Mouse (Mus musculus) stomach, embryonic 15.5 days (tissue): ENCODE results near the gene Arpp19. TPM values are rescaled to one million over a fixed set of nuclear protein-coding genes. Genes with fewer than 3 reads are reported as not detected.

Source experiments
- ATAC-seq: fragments of 200-750 bp; cut with Nextera tagmentation; 2 replicates; pipeline ENCODE4 v1.8.0; 2017; ENCODE audit warnings: low read depth, moderate number of reproducible peaks, moderate TSS enrichment; ENCODE audit not compliant: insufficient read depth, low FRiP score
- H3K27ac ChIP-seq: fragments of 300-500 bp; sonication (generic); 2 replicates; pipeline ENCODE4 v1.5.1; 2015; ENCODE audit warnings: mild to moderate bottlenecking, inconsistent platforms
- H3K27me3 ChIP-seq: fragments of 300-500 bp; sonication (generic); replicated peaks from 2 replicates; pipeline ENCODE4 v1.6.1; 2015; ENCODE audit warnings: inconsistent platforms
- H3K36me3 ChIP-seq: fragments of 300-500 bp; sonication (generic); 2 replicates; pipeline ENCODE4 v1.6.1; 2015; ENCODE audit warnings: inconsistent platforms
- H3K4me1 ChIP-seq: fragments of 300-500 bp; sonication (generic); 2 replicates; pipeline ENCODE4 v1.6.1; 2015; ENCODE audit warnings: inconsistent platforms
- H3K4me2 ChIP-seq: fragments of 300-500 bp; sonication (generic); 2 replicates; pipeline ENCODE4 v1.6.1; 2015; ENCODE audit warnings: mild to moderate bottlenecking, inconsistent platforms
- H3K4me3 ChIP-seq: fragments of 300-500 bp; sonication (generic); replicated peaks from 2 replicates; pipeline ENCODE4 v1.5.1; 2015; ENCODE audit warnings: inconsistent platforms
- H3K9ac ChIP-seq: fragments of 300-500 bp; sonication (generic); 2 replicates; pipeline ENCODE4 v1.6.1; 2015; ENCODE audit warnings: inconsistent platforms
- H3K9me3 ChIP-seq: fragments of 300-500 bp; sonication (generic); 2 replicates; pipeline ENCODE4 v1.6.1; 2016; ENCODE audit warnings: inconsistent platforms
- WGBS: fragments of 180-500 bp; shearing (Covaris S2); methylation state at CpG from one replicate; pipeline ENCODE4 v1.1.7; 2015; 5-methylcytosine and 5-hydroxymethylcytosine counted together
- polyA plus RNA-seq: library from polyadenylated mRNA; unstranded; fragments of >200 nt; fragmentation: Nextera tagmentation; extraction: Ambion mirVana; gene quantifications from 2 replicates; pipeline ENCODE4 v1.2.1, GENCODE M21; 2015

Gene Arpp19
- polyA plus RNA-seq, 1 experiment from 2014 or later, result 306 TPM

- no peak; the same call in 1 of the 2 replicates for ATAC-seq
These were observed 34.3 kb downstream of the Arpp19 start for GRCm38 (mm10) chr9:75071706-75072192.

GRCm38 (mm10) chr9:75072361-75072760 lies 34.9 kb downstream of the Arpp19 start:
- 41% methylated on average over 3 of the region's 3 CpGs for WGBS
- Histone ChIP-seq H3K9me3 (no peaks in the 10 kb centered on the region), H3K9ac (no peak overlapping the region), H3K4me1 (0 out of 2 replicates have a peak, but pooled peaks cover 4% of the 10 kb centered on the region), H3K27ac (no peak overlapping the region; the same call in 1 of the 2 replicates), H3K36me3 (no peaks in the 10 kb centered on the region), H3K27me3 (no peaks in the 10 kb centered on the region), H3K4me3 (peak overlapping the region; percentile 79; the same call in 1 of the 2 replicates), H3K4me2 (peak overlapping the region; percentile 97)
- no peak for ATAC-seq

More at GRCm38 (mm10) chr9:75071706-75072192, 34.3 kb downstream of the Arpp19 start:
- WGBS, result 0% methylated on average over 29 of the region's 29 CpGs
- H3K27me3 ChIP-seq, result no peaks in the 10 kb centered on the region
- H3K27ac ChIP-seq, result peak overlapping the region; percentile 87
- no peaks in the 10 kb centered on the region for H3K36me3 ChIP-seq
- H3K4me2 ChIP-seq, result peak overlapping the region; percentile 97
- H3K9me3 ChIP-seq, result no peaks in the 10 kb centered on the region
- peak overlapping the region; percentile 67 for H3K9ac ChIP-seq
- peak overlapping the region; percentile 79 for H3K4me3 ChIP-seq
- H3K4me1 ChIP-seq, result 0 out of 2 replicates have a peak, but pooled peaks cover 4% of the 10 kb centered on the region

GRCm38 (mm10) chr9:75077191-75077590 lies 39.8 kb downstream of the Arpp19 start:
- H3K27ac ChIP-seq, result no peak overlapping the region
- H3K36me3 ChIP-seq, result no peaks in the 10 kb centered on the region
- no peaks in the 10 kb centered on the region for H3K9me3 ChIP-seq
- H3K27me3 ChIP-seq, result no peaks in the 10 kb centered on the region
- H3K4me2 ChIP-seq, result no peak overlapping the region
- no peak overlapping the region for H3K9ac ChIP-seq
- ATAC-seq, result no peak
- H3K4me1 ChIP-seq, result no peaks in the 10 kb centered on the region
- no peak overlapping the region for H3K4me3 ChIP-seq

GRCm38 (mm10) chr9:75085242-75085824 lies 47.9 kb downstream of the Arpp19 start:
- Histone ChIP-seq H3K27ac (no peak overlapping the region), H3K27me3 (no peaks in the 10 kb centered on the region), H3K36me3 (no peaks in the 10 kb centered on the region), H3K4me1 (no peaks in the 10 kb centered on the region), H3K4me2 (no peak overlapping the region), H3K9ac (no peak overlapping the region), H3K9me3 (no peaks in the 10 kb centered on the region), H3K4me3 (no peak overlapping the region)
- 58% methylated on average over 5 of the region's 5 CpGs for WGBS
- ATAC-seq, result no peak

GRCm38 (mm10) chr9:75087823-75088222 lies 50.4 kb downstream of the Arpp19 start:
- Histone ChIP-seq H3K4me1 (no peaks in the 10 kb centered on the region), H3K4me2 (no peak overlapping the region), H3K4me3 (no peak overlapping the region), H3K36me3 (no peaks in the 10 kb centered on the region), H3K9me3 (no peaks in the 10 kb centered on the region), H3K9ac (no peak overlapping the region), H3K27me3 (no peaks in the 10 kb centered on the region), H3K27ac (no peak overlapping the region)
- WGBS, result 56% methylated on average over 2 of the region's 2 CpGs
- ATAC-seq, result no peak

GRCm38 (mm10) chr9:75089285-75089684 lies 51.9 kb downstream of the Arpp19 start:
- WGBS, result 75% methylated on average over 3 of the region's 3 CpGs

GRCm38 (mm10) chr9:75092134-75092533 lies 54.7 kb downstream of the Arpp19 start:
- Histone ChIP-seq H3K27ac (no peak overlapping the region), H3K9me3 (no peaks in the 10 kb centered on the region), H3K4me2 (no peak overlapping the region), H3K9ac (no peak overlapping the region), H3K4me1 (no peaks in the 10 kb centered on the region), H3K27me3 (no peaks in the 10 kb centered on the region), H3K36me3 (no peaks in the 10 kb centered on the region), H3K4me3 (no peak overlapping the region)
- no peak for ATAC-seq
- 67% methylated on average over 1 of the region's 1 CpGs for WGBS

More at GRCm38 (mm10) chr9:75089285-75089684, 51.9 kb downstream of the Arpp19 start:
- Histone ChIP-seq H3K4me1 (no peaks in the 10 kb centered on the region), H3K4me3 (no peak overlapping the region), H3K9ac (no peak overlapping the region), H3K9me3 (no peaks in the 10 kb centered on the region), H3K36me3 (no peaks in the 10 kb centered on the region), H3K4me2 (no peak overlapping the region), H3K27ac (no peak overlapping the region), H3K27me3 (no peaks in the 10 kb centered on the region)
- no peak for ATAC-seq

- Histone ChIP-seq H3K4me1 (no peaks in the 10 kb centered on the region), H3K27ac (no peak overlapping the region), H3K4me2 (no peak overlapping the region), H3K36me3 (no peaks in the 10 kb centered on the region), H3K9ac (no peak overlapping the region), H3K27me3 (no peaks in the 10 kb centered on the region), H3K9me3 (no peaks in the 10 kb centered on the region), H3K4me3 (no peak overlapping the region)
- WGBS, result 56% methylated on average over 3 of the region's 3 CpGs
- no peak for ATAC-seq
These were observed 57.3 kb downstream of the Arpp19 start for GRCm38 (mm10) chr9:75094762-75095161.

- Histone ChIP-seq H3K27me3 (no peaks in the 10 kb centered on the region), H3K4me3 (no peak overlapping the region), H3K36me3 (no peaks in the 10 kb centered on the region), H3K4me1 (no peaks in the 10 kb centered on the region), H3K9ac (no peak overlapping the region), H3K9me3 (no peaks in the 10 kb centered on the region), H3K4me2 (no peak overlapping the region), H3K27ac (no peak overlapping the region)
- 92% methylated on average over 9 of the region's 9 CpGs for WGBS
- no peak for ATAC-seq
These were observed 61.5 kb downstream of the Arpp19 start for GRCm38 (mm10) chr9:75098937-75099336.

- 86% methylated on average over 8 of the region's 8 CpGs for WGBS
- no peak overlapping the region for H3K4me2 ChIP-seq
- H3K27ac ChIP-seq, result no peak overlapping the region
- no peaks in the 10 kb centered on the region for H3K27me3 ChIP-seq
- no peak overlapping the region for H3K4me3 ChIP-seq
- H3K9me3 ChIP-seq, result no peaks in the 10 kb centered on the region
- no peak for ATAC-seq
- H3K36me3 ChIP-seq, result no peaks in the 10 kb centered on the region
- H3K4me1 ChIP-seq, result no peaks in the 10 kb centered on the region
- no peak overlapping the region for H3K9ac ChIP-seq
These were observed 62.9 kb downstream of the Arpp19 start for GRCm38 (mm10) chr9:75100157-75100781.

GRCm38 (mm10) chr9:75102131-75102530 lies 64.7 kb downstream of the Arpp19 start:
- Histone ChIP-seq H3K27me3 (no peaks in the 10 kb centered on the region), H3K9ac (no peak overlapping the region), H3K9me3 (no peaks in the 10 kb centered on the region), H3K4me3 (no peak overlapping the region), H3K36me3 (no peaks in the 10 kb centered on the region), H3K4me1 (no peaks in the 10 kb centered on the region), H3K4me2 (no peak overlapping the region), H3K27ac (no peak overlapping the region)
- no peak for ATAC-seq
